Mouse (Mus musculus) limb, embryonic 10.5 days (tissue): ENCODE measurements around the gene Polk. TPM values are rescaled to one million over a fixed set of nuclear protein-coding genes. Genes with fewer than 3 reads are reported as not detected.

Experiments
- DNase-seq: peaks from one replicate; pipeline ENCODE4 v3.0.0-alpha.2; 2017; ENCODE audit warnings: low spot score
- H3K27ac ChIP-seq: fragments of 300-500 bp; sonication (generic); 2 replicates; pipeline ENCODE4 v1.5.1; 2016; ENCODE audit warnings: mild to moderate bottlenecking
- H3K27me3 ChIP-seq: fragments of 300-500 bp; sonication (generic); 2 replicates; pipeline ENCODE4 v1.6.1; 2016; ENCODE audit warnings: low read depth, mild to moderate bottlenecking; ENCODE audit not compliant: poor library complexity, severe bottlenecking
- H3K36me3 ChIP-seq: fragments of 300-500 bp; sonication (generic); 2 replicates; pipeline ENCODE4 v1.6.1; 2016; ENCODE audit warnings: mild to moderate bottlenecking, moderate library complexity
- H3K4me1 ChIP-seq: fragments of 300-500 bp; sonication (generic); 2 replicates; pipeline ENCODE4 v1.6.1; 2016
- H3K4me3 ChIP-seq: fragments of 300-500 bp; sonication (generic); 2 replicates; pipeline ENCODE4 v1.5.1; 2016; ENCODE audit warnings: mild to moderate bottlenecking, moderate library complexity
- H3K9me3 ChIP-seq: fragments of 300-500 bp; sonication (generic); replicated peaks from 2 replicates; pipeline ENCODE4 v1.6.1; 2016; ENCODE audit warnings: mild to moderate bottlenecking
- WGBS: fragments of 180-500 bp; shearing (Covaris S2); methylation state at CpG from one replicate; pipeline ENCODE4 v1.1.7; 2016; 5-methylcytosine and 5-hydroxymethylcytosine counted together
- polyA plus RNA-seq: library from polyadenylated mRNA; unstranded; fragments of >200 nt; fragmentation: Nextera tagmentation; extraction: Ambion mirVana; gene quantifications from 2 replicates; pipeline ENCODE4 v1.2.1, GENCODE M21; 2016

Polk gene
- polyA plus RNA-seq, 1 experiment from 2014 or later = 9.1 TPM

DNA sequence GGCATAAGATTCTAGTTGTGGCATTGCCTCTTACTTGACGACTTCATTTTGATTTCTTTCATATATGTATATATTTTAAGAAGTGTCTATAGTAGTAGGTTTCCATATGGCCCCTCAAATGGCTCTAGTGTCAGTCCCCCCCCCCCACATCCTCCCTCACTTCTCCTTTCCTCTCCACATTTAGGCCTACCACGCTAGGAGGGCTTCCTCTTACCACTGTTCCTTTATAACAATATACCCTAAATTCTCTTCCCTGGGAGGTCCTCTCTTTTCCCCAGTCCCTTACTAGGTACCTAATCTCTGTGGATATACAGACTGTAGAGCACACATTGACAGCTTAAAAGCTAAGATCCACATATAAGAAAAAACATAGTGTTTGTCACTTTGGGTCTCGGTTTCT is 21.1 kb downstream of the Polk start:
- H3K9me3 ChIP-seq = no peaks in the 10 kb centered on the region
- H3K4me1 ChIP-seq = 0 out of 2 replicates have a peak, but pooled peaks cover under 1% of the 10 kb centered on the region
- peaks cover 7% of the 10 kb centered on the region for H3K36me3 ChIP-seq
- no peak for DNase-seq
- H3K27me3 ChIP-seq = no peaks in the 10 kb centered on the region
- H3K4me3 ChIP-seq = no peak overlapping the region
- 92% methylated on average over 3 of the region's 3 CpGs for WGBS
- no peak overlapping the region for H3K27ac ChIP-seq

DNA sequence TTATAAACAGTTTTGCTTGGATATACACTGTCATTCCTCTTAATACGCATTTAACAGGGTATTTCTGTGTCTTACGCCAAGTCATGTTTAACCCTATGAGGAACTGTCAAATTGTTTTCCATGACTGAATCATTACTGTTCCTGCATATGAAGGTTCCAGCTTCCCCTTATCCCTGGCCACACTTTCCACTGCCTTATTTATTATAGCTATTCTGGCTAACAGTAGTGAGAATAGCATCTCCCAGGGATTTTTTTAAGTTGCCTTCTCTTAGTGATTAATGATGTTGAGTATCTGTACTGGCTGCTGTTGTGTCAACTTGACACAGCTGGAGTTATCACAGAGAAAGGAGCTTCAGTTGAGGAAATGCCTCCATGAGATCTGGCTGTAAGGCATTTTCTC is 25.0 kb downstream of the Polk start:
- Histone ChIP-seq H3K4me3 (no peak overlapping the region), H3K36me3 (peaks cover 11% of the 10 kb centered on the region), H3K27ac (no peak overlapping the region), H3K27me3 (no peaks in the 10 kb centered on the region), H3K9me3 (no peaks in the 10 kb centered on the region), H3K4me1 (0 out of 2 replicates have a peak, but pooled peaks cover 2% of the 10 kb centered on the region)
- WGBS = 100% methylated on average over 2 of the region's 2 CpGs
- no peak for DNase-seq

GRCm38 (mm10) chr13:96516249-96516648 is 26.1 kb downstream of the Polk start:
- Histone ChIP-seq H3K4me1 (peaks cover 7% of the 10 kb centered on the region), H3K9me3 (no peaks in the 10 kb centered on the region), H3K27me3 (no peaks in the 10 kb centered on the region), H3K27ac (no peak overlapping the region), H3K4me3 (no peak overlapping the region), H3K36me3 (peaks cover 11% of the 10 kb centered on the region)
- 95% methylated on average over 9 of the region's 9 CpGs for WGBS
- no peak for DNase-seq

DNA sequence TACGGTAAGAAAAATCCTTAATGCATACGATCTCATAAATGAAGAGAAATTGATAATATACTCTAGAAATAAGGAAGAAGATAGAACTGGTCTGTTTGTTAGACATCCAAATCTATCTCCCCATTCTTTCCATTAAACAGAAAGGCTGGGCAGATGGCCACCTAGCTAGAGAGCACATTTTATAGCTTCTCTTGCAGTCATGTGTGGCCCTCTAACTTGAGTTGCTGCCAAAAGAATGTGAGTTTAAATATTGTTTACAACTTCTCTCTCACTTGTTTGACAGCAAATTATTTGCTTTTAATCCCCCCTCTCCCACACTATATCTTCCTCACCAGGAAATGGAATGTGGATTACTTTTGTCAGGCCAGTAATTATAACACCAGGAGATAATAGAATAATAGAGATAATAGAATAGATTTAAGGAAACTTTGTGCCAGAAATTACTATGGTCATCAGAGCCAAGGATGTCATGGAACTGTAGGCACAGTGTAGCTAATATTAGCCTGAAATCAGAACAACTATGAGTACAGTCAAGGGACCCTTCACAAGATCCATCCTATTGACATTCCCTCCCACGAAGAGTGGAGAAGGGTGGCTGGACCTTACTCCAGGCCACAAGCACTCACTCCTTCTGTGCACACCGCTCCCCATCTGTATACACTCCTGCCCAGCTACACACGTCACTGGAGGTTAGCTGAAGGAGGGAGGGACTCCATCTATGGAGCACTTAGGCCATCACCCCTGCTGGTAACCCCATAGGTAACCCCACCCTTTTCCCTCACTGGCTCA is 28.0 kb downstream of the Polk start:
- Histone ChIP-seq H3K27ac (no peak overlapping the region), H3K27me3 (no peaks in the 10 kb centered on the region), H3K9me3 (no peaks in the 10 kb centered on the region), H3K4me1 (peaks cover 7% of the 10 kb centered on the region), H3K4me3 (no peak overlapping the region), H3K36me3 (peaks cover 11% of the 10 kb centered on the region)
- WGBS = 84% methylated on average over 5 of the region's 5 CpGs
- DNase-seq = no peak

DNA sequence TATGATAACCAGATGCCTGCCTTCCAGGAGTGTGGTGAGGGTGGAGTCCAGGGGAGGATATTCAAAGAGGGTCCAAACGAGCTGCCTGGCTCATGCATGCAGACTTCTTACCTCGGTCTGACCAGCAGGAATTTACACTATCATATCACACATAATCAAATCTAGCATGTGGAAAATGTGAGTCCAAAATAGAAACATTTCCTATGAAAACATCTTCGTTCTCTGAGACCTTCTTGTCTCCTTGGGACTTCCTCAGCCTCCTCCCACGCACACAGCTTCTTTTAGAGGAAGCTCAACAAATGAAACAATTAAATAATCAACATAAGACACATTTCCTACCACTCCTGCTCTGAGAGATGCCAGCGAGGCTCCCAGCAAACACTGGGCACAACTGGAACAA is 30.5 kb downstream of the Polk start:
- Histone ChIP-seq H3K27ac (no peak overlapping the region), H3K27me3 (no peaks in the 10 kb centered on the region), H3K9me3 (no peaks in the 10 kb centered on the region), H3K36me3 (peaks cover 12% of the 10 kb centered on the region), H3K4me1 (peaks cover 7% of the 10 kb centered on the region), H3K4me3 (no peak overlapping the region)
- 65% methylated on average over 5 of the region's 5 CpGs for WGBS
- DNase-seq = no peak

- H3K36me3 ChIP-seq = peaks cover 6% of the 10 kb centered on the region
- no peak overlapping the region for H3K4me3 ChIP-seq
- H3K4me1 ChIP-seq = peaks cover 6% of the 10 kb centered on the region
- WGBS = 83% methylated on average over 1 of the region's 1 CpGs
- no peaks in the 10 kb centered on the region for H3K27me3 ChIP-seq
- H3K9me3 ChIP-seq = no peaks in the 10 kb centered on the region
- no peak for DNase-seq
- no peak overlapping the region for H3K27ac ChIP-seq
Measured at GRCm38 (mm10) chr13:96511262-96511661, 31.1 kb downstream of the Polk start.

DNA sequence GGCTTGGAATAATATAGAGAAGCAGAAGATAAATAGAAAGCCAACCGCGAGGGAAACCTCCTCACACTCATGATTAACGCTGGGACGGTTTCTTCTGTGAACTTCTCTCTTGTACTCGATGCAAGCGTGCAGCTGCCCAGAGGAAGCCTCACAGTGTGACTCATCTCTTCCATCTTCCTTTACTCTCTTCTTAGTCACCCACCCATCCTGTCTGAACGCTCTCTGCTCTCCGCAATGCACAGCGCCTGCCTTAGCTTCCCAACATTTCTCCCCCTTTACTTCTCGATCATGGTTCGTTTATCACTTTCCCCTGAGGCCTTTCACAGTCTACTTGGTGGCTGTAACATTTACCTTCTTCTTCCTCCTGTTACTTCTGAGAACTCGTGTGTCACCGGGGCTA is 31.7 kb downstream of the Polk start:
- no peak overlapping the region for H3K4me3 ChIP-seq
- peaks cover 4% of the 10 kb centered on the region; the same call in 1 of the 2 replicates for H3K36me3 ChIP-seq
- no peaks in the 10 kb centered on the region for H3K27me3 ChIP-seq
- DNase-seq = no peak
- H3K9me3 ChIP-seq = no peaks in the 10 kb centered on the region
- no peak overlapping the region for H3K27ac ChIP-seq
- 83% methylated on average over 13 of the region's 13 CpGs for WGBS
- H3K4me1 ChIP-seq = peaks cover 5% of the 10 kb centered on the region

DNA sequence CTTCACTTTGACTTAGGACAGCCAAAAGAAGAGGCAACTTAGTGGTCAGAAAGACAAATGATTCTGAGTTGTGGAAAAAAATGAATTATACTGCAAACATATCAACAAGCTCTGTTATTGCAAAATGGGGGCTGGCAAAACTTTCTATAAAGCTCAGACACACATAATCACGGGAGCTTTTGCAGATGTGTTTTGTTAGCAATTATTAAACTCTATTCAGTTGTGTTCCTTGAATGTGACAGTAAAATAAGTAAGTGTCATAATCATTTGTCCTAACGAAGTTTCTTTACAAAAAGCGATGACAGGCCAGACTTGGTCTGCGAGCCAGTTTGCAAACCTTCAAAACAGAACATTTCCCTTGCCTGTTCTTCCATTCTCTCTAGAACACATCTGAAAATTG is 34.8 kb downstream of the Polk start:
- DNase-seq = no peak

DNA sequence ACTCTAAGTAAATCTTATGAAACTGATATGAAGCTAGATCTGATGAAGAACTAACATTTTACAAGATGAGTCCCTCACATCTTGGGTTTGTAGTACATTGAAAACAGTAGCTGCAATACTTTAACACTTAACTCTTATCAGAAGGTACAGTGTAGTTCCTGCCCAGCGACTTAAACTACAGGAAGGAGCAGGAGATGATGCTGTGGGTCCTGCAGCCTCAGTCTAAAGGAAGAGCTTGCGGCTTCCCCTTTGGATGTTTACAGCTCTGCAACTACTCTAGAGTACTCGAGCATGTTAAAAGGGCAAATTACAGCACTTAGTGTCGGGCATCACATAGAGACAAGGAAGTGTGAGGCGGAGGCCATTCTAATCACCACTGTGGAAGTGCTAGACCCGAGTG is 36.1 kb downstream of the Polk start:
- Histone ChIP-seq H3K36me3 (0 out of 2 replicates have a peak, but pooled peaks cover 4% of the 10 kb centered on the region), H3K9me3 (no peaks in the 10 kb centered on the region), H3K27me3 (no peaks in the 10 kb centered on the region), H3K4me3 (no peak overlapping the region), H3K4me1 (no peaks in the 10 kb centered on the region), H3K27ac (no peak overlapping the region)
- DNase-seq = no peak
- 72% methylated on average over 6 of the region's 6 CpGs for WGBS

More for the DNA sequence above, 34.8 kb downstream of the Polk start:
- Histone ChIP-seq H3K4me3 (no peak overlapping the region), H3K27me3 (no peaks in the 10 kb centered on the region), H3K36me3 (0 out of 2 replicates have a peak, but pooled peaks cover 4% of the 10 kb centered on the region), H3K9me3 (no peaks in the 10 kb centered on the region), H3K4me1 (peaks cover 5% of the 10 kb centered on the region), H3K27ac (no peak overlapping the region)
- 91% methylated on average over 4 of the region's 4 CpGs for WGBS

GRCm38 (mm10) chr13:96505661-96506060 is 36.7 kb downstream of the Polk start:
- H3K9me3 ChIP-seq = no peaks in the 10 kb centered on the region
- no peak overlapping the region for H3K27ac ChIP-seq
- no peak for DNase-seq
- no peak overlapping the region for H3K4me3 ChIP-seq
- H3K27me3 ChIP-seq = no peaks in the 10 kb centered on the region
- H3K36me3 ChIP-seq = peaks cover 7% of the 10 kb centered on the region; the same call in 1 of the 2 replicates
- no peaks in the 10 kb centered on the region for H3K4me1 ChIP-seq
- 94% methylated on average over 4 of the region's 4 CpGs for WGBS

- Histone ChIP-seq H3K27ac (no peak overlapping the region), H3K4me3 (no peak overlapping the region), H3K36me3 (peaks cover 8% of the 10 kb centered on the region; the same call in 1 of the 2 replicates), H3K9me3 (no peaks in the 10 kb centered on the region), H3K27me3 (no peaks in the 10 kb centered on the region), H3K4me1 (no peaks in the 10 kb centered on the region)
- 91% methylated on average over 2 of the region's 2 CpGs for WGBS
- no peak for DNase-seq
Measured at GRCm38 (mm10) chr13:96499891-96500290, 42.5 kb downstream of the Polk start.

DNA sequence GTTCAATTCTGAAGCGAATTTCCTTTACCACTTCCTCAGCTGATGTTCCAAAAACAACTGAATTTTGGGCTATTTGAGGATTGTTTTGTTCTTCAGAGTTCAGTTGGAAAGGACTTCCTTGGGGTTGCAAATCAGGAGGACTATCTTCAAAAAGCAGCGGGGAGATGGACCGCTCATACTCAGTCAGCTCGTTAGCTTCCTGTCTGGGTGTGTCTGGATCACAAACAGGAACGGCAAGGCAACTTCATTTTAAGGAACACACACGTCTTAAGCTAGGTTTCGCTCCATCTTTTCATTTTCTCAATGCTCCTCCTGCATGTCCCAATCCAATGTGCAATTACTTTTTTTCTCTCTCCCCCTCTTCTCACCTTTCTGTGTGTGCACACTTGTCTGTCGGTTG is 45.7 kb downstream of the Polk start:
- no peak overlapping the region for H3K4me3 ChIP-seq
- H3K27ac ChIP-seq = no peak overlapping the region
- no peak for DNase-seq
- H3K9me3 ChIP-seq = no peaks in the 10 kb centered on the region
- H3K36me3 ChIP-seq = peaks cover 9% of the 10 kb centered on the region; the same call in 1 of the 2 replicates
- H3K27me3 ChIP-seq = no peaks in the 10 kb centered on the region
- 88% methylated on average over 8 of the region's 8 CpGs for WGBS
- no peaks in the 10 kb centered on the region for H3K4me1 ChIP-seq

DNA sequence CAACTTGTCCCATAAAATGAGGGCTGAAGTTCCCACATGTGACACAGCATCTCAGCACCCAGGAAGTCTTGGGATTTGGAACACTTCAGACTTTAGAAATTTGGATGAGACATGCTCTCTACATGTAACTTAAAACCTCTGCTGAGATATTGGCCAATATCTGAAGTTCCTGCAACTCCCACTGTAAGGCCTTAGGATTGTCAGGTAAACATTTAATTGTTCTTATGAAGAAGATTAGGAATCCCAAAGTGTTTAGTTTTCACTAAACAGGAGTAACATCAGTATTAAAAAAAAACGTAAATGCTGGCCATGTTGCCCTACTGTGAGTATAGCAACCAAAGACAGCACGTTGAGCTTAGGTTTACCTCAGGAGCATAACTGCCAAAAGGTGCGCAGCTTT is 51.9 kb downstream of the Polk start, which contains the start of gene Gm17622:
Gene Gm17622 (plus strand): TSS at position 301 of the 400 bp plus-strand sequence.
- Histone ChIP-seq H3K4me1 (no peaks in the 10 kb centered on the region), H3K9me3 (no peaks in the 10 kb centered on the region), H3K27ac (no peak within 1 kb of the TSS), H3K36me3 (peaks cover 22% of the 10 kb centered on the region), H3K4me3 (no peak within 1 kb of the TSS), H3K27me3 (no peaks in the 10 kb centered on the region)
- 91% methylated on average over 3 of the region's 3 CpGs for WGBS
- DNase-seq = no peak
